Mouse (Mus musculus) heart, postnatal 0 days (tissue): ENCODE results near the gene Stox2.

ENCODE experiments used
- CTCF ChIP-seq: IDR thresholded peaks from 2 replicates; pipeline ENCODE4 v1.5.1; 2016; ENCODE audit warnings: antibody characterized with exemption, control low read depth, low read depth
- EP300 ChIP-seq: IDR thresholded peaks from 2 replicates; pipeline ENCODE4 v1.6.1; 2016; ENCODE audit warnings: antibody characterized with exemption, low read depth

DNA sequence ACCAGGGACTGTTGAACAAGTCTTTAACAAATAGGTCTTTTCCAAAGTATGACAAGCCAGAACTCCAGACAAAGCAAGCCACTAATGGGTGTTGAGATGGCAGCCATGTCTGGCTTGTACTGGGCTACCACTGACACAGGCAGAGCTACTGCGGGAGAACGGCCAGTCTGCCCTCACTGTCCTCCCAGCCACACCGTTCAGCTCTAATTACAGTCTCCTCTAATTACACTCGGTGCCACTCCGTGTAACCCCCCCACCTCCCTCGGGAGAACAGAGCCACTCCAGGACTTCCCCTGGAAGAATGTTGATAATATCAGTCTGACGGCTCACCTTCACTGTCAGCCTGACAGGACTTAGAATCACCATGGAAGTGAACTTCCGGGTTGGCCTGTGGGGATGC is 97.1 kb downstream of the Stox2 start:
- no peak for TF ChIP-seq EP300
- no peak for TF ChIP-seq CTCF
